Mouse (Mus musculus) erythroblast, embryonic 14.5 days (primary cell): ENCODE measurements at regions not wholly inside any gene's neighbourhood (a gene's known extent, or its start where the extent isn't known, plus 50 kb on each side); places are given as distances from the start of the nearest gene placed in this dataset.

ENCODE experiments used
- GATA1 ChIP-seq: IDR thresholded peaks from 2 replicates; pipeline ENCODE4 v1.6.1; 2012; ENCODE audit warnings: low read length, inconsistent platforms, mixed read lengths
- TAL1 ChIP-seq: IDR thresholded peaks from 3 replicates; pipeline ENCODE4 v1.6.1; 2012; ENCODE audit warnings: low read length, inconsistent platforms, mixed read lengths

GRCm38 (mm10) chr3:130883928-130884327 is 153.7 kb upstream of the Rpl34 start:
- TF ChIP-seq GATA1, result no peak
- no peak for TF ChIP-seq TAL1
